Mouse (Mus musculus) heart, embryonic 14.5 days (tissue): ENCODE results near the gene Zfp609. TPM values are rescaled to one million over a fixed set of nuclear protein-coding genes. Genes with fewer than 3 reads are reported as not detected.

Source experiments
- ATAC-seq: fragments of 200-750 bp; cut with Nextera tagmentation; 2 replicates; pipeline ENCODE4 v1.8.0; 2017; ENCODE audit warnings: low read depth, moderate TSS enrichment; ENCODE audit not compliant: insufficient number of reproducible peaks, insufficient read depth, low FRiP score
- H3K27ac ChIP-seq, 2 experiments: fragments of 200-500 bp in 1 of 2; fragments of 300-500 bp in 1 of 2; sonication (generic) in 1 of 2; replicated peaks in 1 of 2; 2 replicates each; pipeline ENCODE4 v1.5.1; 2012 to 2014; ENCODE audit warnings: low read depth in 2 of 2, low read length in 2 of 2, control low read depth in 1 of 2, mild to moderate bottlenecking in 1 of 2, mixed read lengths in 1 of 2; ENCODE audit not compliant: control insufficient read depth in 1 of 2, insufficient read depth in 1 of 2
- H3K27me3 ChIP-seq: fragments of 300-500 bp; sonication (generic); 2 replicates; pipeline ENCODE4 v1.6.1; 2014; ENCODE audit warnings: mild to moderate bottlenecking, low read length, control low read depth; ENCODE audit not compliant: control insufficient read depth, insufficient read depth
- H3K36me3 ChIP-seq: fragments of 300-500 bp; sonication (generic); 2 replicates; pipeline ENCODE4 v1.6.1; 2014; ENCODE audit warnings: mild to moderate bottlenecking, control low read depth, low read length, mixed read lengths; ENCODE audit not compliant: control insufficient read depth, insufficient read depth
- H3K4me1 ChIP-seq, 2 experiments: fragments of 200-500 bp in 1 of 2; fragments of 300-500 bp in 1 of 2; sonication (generic) in 1 of 2; 2 replicates each; pipeline ENCODE4 v1.6.1; 2012 to 2014; ENCODE audit warnings: low read length in 2 of 2, control low read depth in 1 of 2, mixed read lengths in 1 of 2; ENCODE audit not compliant: control insufficient read depth in 2 of 2, insufficient read depth in 2 of 2
- H3K4me2 ChIP-seq: fragments of 300-500 bp; sonication (generic); 2 replicates; pipeline ENCODE4 v1.6.1; 2014; ENCODE audit warnings: mild to moderate bottlenecking, low read length
- H3K4me3 ChIP-seq, 2 experiments: fragments of 200-500 bp in 1 of 2; fragments of 300-500 bp in 1 of 2; sonication (generic) in 1 of 2; 2 replicates each; pipeline ENCODE4 v1.5.1; 2012 to 2014; ENCODE audit warnings: low read length in 2 of 2, mild to moderate bottlenecking in 2 of 2, control low read depth in 1 of 2, low read depth in 1 of 2, moderate library complexity in 1 of 2; ENCODE audit not compliant: control insufficient read depth in 1 of 2, insufficient read depth in 1 of 2
- H3K9ac ChIP-seq: fragments of 300-500 bp; sonication (generic); 2 replicates; pipeline ENCODE4 v1.6.1; 2014; ENCODE audit warnings: mild to moderate bottlenecking, low read length
- H3K9me3 ChIP-seq: fragments of 300-500 bp; sonication (generic); 2 replicates; pipeline ENCODE4 v1.6.1; 2016; ENCODE audit warnings: low read length, control low read depth; ENCODE audit not compliant: control insufficient read depth
- WGBS: fragments of 180-500 bp; shearing (Covaris S2); extraction: QIAGEN DNeasy Blood & Tissue Kit; methylation state at CpG from one replicate; pipeline ENCODE4 v1.1.7; 2014; 5-methylcytosine and 5-hydroxymethylcytosine counted together
- polyA plus RNA-seq: library from polyadenylated mRNA; unstranded; fragments of >200 nt; fragmentation: Nextera tagmentation; extraction: Ambion mirVana; gene quantifications from 2 replicates; pipeline ENCODE4 v1.2.1, GENCODE M21; 2014

The Zfp609 gene
- polyA plus RNA-seq, 1 experiment from 2014 or later = 6.1 TPM

DNA sequence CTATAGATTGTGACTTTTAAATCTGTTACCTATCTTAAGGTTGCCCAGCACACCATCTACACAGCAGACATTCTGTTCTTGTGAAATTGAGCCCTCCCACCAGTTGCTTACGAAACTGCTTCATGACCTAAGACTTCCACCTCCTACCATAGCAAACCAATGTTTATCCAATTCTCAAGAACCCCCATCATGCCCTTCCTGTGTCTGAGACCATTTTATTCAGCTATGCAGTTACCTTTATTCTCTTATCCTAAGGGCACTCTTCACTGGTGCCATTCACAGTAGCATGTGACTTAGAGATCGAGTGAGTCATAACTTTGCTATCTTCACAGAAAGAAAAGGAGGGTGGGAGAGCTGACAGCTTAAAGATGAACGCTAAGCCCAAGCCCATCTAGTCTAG lies 1.1 kb upstream of the Zfp609 start:
- H3K4me2 ChIP-seq = peak overlapping the region; percentile 88
- 0 out of 2 replicates have a peak, but pooled peaks cover 3% of the 10 kb centered on the region for H3K36me3 ChIP-seq
- H3K9ac ChIP-seq = peak overlapping the region; percentile 97
- H3K4me3 ChIP-seq = peak overlapping the region in 1 of 2 experiments; percentile 90; a peak in 3 of 4 replicates
- H3K27me3 ChIP-seq = no peaks in the 10 kb centered on the region
- peaks cover 9 to 50% of the 10 kb centered on the region in 2 experiments for H3K4me1 ChIP-seq
- 7% methylated on average over 3 of the region's 3 CpGs for WGBS
- H3K9me3 ChIP-seq = no peaks in the 10 kb centered on the region
- H3K27ac ChIP-seq = peak overlapping the region; percentile 96 to 99
- no peak for ATAC-seq

DNA sequence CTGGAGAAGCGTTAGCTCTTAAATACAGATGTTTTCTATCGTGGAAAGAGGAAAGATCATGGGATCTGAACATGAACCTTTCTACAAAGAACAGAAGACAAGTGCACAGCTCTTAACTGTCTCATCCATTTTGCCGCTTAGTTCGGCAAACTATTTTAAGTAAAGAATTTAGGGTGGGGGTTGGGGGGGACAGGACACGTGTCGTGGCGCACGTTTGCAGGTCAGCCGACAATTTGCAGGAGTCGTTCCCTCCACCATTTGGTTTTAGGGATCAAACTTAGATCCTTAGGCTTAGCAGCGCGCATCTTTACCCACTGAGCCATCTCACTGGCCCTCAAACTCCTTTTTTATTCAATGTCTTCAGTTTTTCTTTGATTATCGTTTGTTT lies 646 bp upstream of the Zfp609 start:
- Histone ChIP-seq H3K4me2 (peak overlapping the region; percentile 88), H3K9ac (peak overlapping the region; percentile 97), H3K36me3 (0 out of 2 replicates have a peak, but pooled peaks cover under 1% of the 10 kb centered on the region), H3K27ac (peak overlapping the region; percentile 96 to 99), H3K4me3 (peak overlapping the region; percentile 90 to 98), H3K9me3 (no peaks in the 10 kb centered on the region), H3K4me1 (peaks cover 9 to 54% of the 10 kb centered on the region in 2 experiments), H3K27me3 (no peaks in the 10 kb centered on the region)
- ATAC-seq = peak; percentile 12; the same call in 1 of the 2 replicates
- 1% methylated on average over 13 of the region's 13 CpGs for WGBS

DNA sequence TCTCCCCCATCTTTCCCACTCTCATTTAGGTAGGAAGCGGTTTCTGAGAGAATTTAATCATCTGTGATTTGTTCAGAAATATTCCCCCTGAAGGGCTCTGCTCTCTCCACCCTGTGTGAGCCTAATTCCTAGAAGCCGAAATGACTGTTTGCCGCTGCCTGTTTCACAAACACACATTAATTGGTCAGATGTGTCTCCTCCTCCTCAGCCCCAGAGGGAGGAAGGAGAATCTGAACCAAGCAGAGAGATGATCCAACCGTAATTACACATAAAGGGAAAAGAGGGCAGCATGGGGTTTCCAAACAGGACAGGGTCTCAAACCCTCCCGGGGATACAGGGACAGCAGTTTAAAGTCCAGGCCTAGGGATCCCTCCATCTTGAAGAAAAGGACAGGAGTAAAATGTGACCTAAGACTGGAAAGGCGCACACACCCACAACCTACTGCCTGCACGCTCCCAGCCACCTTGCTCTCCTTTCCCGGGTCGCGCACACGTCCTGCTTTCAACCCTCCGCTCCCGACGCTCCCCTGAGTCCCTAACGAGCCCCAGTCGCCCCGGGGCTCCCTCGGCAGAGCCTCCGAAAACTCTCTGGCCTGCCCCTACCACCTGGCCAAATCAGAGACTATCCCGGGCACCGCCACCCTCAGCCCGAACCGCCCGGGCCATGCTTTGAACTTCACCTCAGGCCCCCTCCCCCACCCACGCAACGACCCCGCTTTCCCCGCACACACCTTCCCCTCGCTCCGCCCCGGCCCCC lies 598 bp downstream of the Zfp609 start:
- Histone ChIP-seq H3K36me3 (no peaks in the 10 kb centered on the region), H3K9me3 (no peaks in the 10 kb centered on the region), H3K4me2 (peak overlapping the region; percentile 88)

DNA sequence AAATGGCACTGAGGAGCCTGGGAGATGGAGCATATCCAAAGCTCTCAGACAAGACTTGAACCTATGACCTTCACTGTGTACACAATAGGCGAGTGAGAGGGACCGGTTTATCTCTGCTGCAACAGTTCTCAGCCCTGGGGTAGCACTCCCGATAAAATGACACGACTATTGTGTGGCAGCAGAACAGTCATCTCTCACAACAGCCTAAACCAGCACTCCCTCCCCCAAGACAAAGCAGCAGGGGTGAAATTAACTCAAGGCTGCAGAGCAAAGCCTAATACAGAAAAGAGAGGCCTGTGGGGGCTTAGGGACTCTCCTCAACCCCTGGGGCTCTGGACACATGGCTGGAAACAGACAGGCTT lies 1.2 kb downstream of the Zfp609 start:
- Histone ChIP-seq H3K9me3 (no peaks in the 10 kb centered on the region), H3K4me3 (peak overlapping the region; percentile 90 to 98), H3K27me3 (no peaks in the 10 kb centered on the region), H3K27ac (peak overlapping the region; percentile 94 to 99), H3K4me2 (peak overlapping the region; percentile 88), H3K4me1 (peaks cover 6 to 47% of the 10 kb centered on the region in 2 experiments), H3K9ac (peak overlapping the region; percentile 97), H3K36me3 (no peaks in the 10 kb centered on the region)
- ATAC-seq = no peak
- WGBS = under 1% methylated on average over 4 of the region's 4 CpGs

More for the DNA sequence above, 598 bp downstream of the Zfp609 start:
- 0 out of 2 replicates have a peak, but pooled peaks have one; percentile 39 for ATAC-seq
- WGBS = 1% methylated on average over 31 of the region's 31 CpGs
- Histone ChIP-seq H3K4me1 (peaks cover 7 to 44% of the 10 kb centered on the region in 2 experiments), H3K27me3 (no peaks in the 10 kb centered on the region), H3K9ac (peak overlapping the region; percentile 97), H3K27ac (peak overlapping the region; percentile 94 to 99), H3K4me3 (peak overlapping the region; percentile 90 to 98)

DNA sequence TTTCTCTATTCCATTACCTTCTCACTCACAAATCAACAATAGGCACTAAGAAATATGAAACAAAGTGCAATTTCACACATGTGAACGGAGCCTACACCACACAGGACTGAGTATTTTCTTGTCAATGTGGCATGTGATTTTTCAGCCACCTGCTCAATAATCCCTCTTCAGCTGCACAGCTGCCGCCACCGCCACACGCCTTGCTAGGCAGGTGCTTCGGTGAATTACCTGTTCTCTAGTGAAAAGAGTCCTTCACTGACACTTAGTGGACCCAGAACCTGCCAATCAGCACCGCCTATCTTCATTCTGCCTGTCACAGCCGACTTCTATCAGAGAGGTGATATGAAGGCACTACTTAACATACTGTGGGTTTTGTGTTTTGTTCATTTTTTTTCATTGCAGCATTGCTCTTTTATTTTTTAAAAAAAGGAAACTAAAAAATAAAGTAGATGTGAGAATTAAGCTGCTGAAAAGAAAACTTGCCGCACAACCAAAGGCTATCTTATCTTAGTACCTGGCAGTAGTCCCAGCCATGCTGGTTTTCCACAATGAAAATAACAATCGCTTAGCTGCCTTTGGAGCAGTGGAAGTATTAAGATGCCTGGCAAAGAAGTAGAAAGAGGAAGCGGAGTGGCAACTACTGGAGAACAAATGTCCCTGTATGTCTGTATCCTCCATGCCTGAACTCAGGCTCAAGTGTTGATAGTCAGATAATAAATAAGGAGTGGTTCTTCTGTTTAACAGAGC lies 3.5 kb downstream of the Zfp609 start:
- H3K9ac ChIP-seq = peak overlapping the region; percentile 31; the same call in 1 of the 2 replicates
- peak overlapping the region in 1 of 2 experiments; percentile 8; a peak in 3 of 4 replicates for H3K4me3 ChIP-seq
- 21% methylated on average over 10 of the region's 10 CpGs for WGBS

DNA sequence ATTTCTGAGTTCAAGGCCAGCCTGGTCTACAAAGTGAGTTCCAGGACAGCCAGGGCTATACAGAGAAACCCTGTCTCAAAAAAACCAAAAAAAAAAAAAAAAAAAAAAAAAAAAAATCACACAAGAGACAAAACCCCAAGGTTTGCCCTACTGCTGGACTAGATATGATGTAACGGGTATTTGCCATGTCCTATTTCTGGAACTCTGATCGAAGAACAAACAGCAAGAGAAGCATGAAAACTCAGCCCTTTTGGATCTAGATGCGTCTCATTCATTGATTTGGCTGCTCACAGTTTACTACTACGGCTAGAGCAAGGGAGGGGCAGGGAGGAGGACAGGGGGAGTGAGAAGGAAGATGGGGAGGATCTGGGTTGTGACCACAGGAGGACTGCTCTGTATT lies 5.4 kb downstream of the Zfp609 start:
- Histone ChIP-seq H3K4me2 (no peak overlapping the region), H3K36me3 (no peaks in the 10 kb centered on the region), H3K27ac (no peak overlapping the region), H3K4me3 (no peak overlapping the region), H3K4me1 (peaks cover 5 to 59% of the 10 kb centered on the region in 2 experiments), H3K9ac (no peak overlapping the region), H3K9me3 (no peaks in the 10 kb centered on the region), H3K27me3 (no peaks in the 10 kb centered on the region)
- 74% methylated on average over 4 of the region's 4 CpGs for WGBS
- no peak for ATAC-seq

More for the DNA sequence above, 3.5 kb downstream of the Zfp609 start:
- ATAC-seq = no peak
- H3K27ac ChIP-seq = peak overlapping the region; percentile 56 to 61
- H3K9me3 ChIP-seq = no peaks in the 10 kb centered on the region
- no peaks in the 10 kb centered on the region for H3K27me3 ChIP-seq
- H3K4me2 ChIP-seq = peak overlapping the region; percentile 60
- H3K4me1 ChIP-seq = peaks cover 5 to 52% of the 10 kb centered on the region in 2 experiments
- no peaks in the 10 kb centered on the region for H3K36me3 ChIP-seq

DNA sequence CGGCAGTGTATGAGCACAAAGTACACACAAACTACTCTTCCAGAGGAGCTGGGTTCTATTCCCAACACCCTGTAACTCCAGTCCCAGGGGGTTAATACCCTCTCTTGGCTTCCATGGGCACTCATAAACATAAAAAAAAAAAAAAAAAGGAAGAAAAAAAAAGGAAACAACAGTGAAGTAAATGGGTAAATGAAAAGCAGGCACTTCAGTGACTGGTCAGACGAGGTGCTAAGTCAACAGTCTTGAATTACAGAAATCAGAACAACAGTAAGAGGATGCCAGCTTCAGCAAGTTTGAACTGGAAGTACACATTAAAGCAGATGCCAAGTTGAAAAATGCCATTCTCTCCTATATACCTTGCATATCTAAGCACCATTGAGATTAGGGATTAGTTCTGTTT lies 7.1 kb downstream of the Zfp609 start:
- no peak for ATAC-seq
- 88% methylated on average over 2 of the region's 2 CpGs for WGBS
- Histone ChIP-seq H3K27ac (no peak overlapping the region), H3K36me3 (peaks cover 4% of the 10 kb centered on the region; the same call in 1 of the 2 replicates), H3K9me3 (no peaks in the 10 kb centered on the region), H3K9ac (no peak overlapping the region), H3K4me2 (no peak overlapping the region), H3K27me3 (no peaks in the 10 kb centered on the region), H3K4me3 (no peak overlapping the region), H3K4me1 (peaks cover 2 to 47% of the 10 kb centered on the region in 2 experiments)
